Mouse (Mus musculus) megakaryocyte, embryonic 14.5 days (primary cell): ENCODE measurements around the gene Rala.

Source experiments
- FLI1 ChIP-seq: IDR thresholded peaks from 2 replicates; pipeline ENCODE4 v1.6.1; 2012; ENCODE audit warnings: low read length, inconsistent platforms, mixed read lengths
- GATA1 ChIP-seq: IDR thresholded peaks from 3 replicates; pipeline ENCODE4 v1.6.1; 2012; ENCODE audit warnings: mixed read lengths, low read length, inconsistent platforms, borderline replicate concordance

DNA sequence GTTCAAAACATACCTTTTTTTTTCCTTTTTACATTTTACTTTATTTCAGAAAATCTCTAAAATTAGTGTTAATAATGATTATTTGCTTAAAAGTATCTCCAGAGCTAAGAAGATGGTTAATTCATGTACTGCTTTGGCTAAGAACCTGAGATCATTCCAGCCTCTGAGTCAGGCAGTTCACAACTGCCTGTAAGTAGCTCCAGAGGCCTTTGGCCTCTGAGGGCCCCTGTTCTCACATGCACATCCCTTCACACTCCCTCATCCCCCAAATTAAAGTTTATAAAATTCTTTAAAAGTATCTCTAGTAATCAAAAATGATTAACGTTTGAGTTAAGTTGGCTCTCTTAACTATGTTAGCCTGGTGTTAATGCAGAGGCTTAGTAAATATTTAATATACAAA lies 31.4 kb upstream of the Rala start:
- TF ChIP-seq GATA1 (no peak), FLI1 (no peak)
